Mouse (Mus musculus) liver, postnatal 0 days (tissue): ENCODE measurements around the gene Ndc1. TPM values are rescaled to one million over a fixed set of nuclear protein-coding genes. Genes with fewer than 3 reads are reported as not detected.
A peak's percentile ranks its signal among the peaks of the same experiment; 100 is the strongest.

Experiments
- ATAC-seq: fragments of 200-750 bp; cut with Nextera tagmentation; 2 replicates; pipeline ENCODE4 v1.8.0; 2017; ENCODE audit warnings: mild to moderate bottlenecking, moderate library complexity
- DNase-seq: peaks from one replicate; pipeline ENCODE4 v3.0.0-alpha.2; 2016
- H3K27ac ChIP-seq: fragments of 300-500 bp; sonication (generic); 2 replicates; pipeline ENCODE4 v1.5.1; 2014; ENCODE audit warnings: antibody characterized with exemption, moderate library complexity, mild to moderate bottlenecking, low read depth
- H3K27me3 ChIP-seq: fragments of 300-500 bp; sonication (generic); 2 replicates; pipeline ENCODE4 v1.6.1; 2014; ENCODE audit warnings: low read length, control low read depth, mixed read lengths; ENCODE audit not compliant: insufficient read depth
- H3K36me3 ChIP-seq: fragments of 300-500 bp; sonication (generic); replicated peaks from 2 replicates; pipeline ENCODE4 v1.6.1; 2014; ENCODE audit warnings: mild to moderate bottlenecking, control low read depth, low read length, moderate library complexity, mixed read lengths; ENCODE audit not compliant: insufficient read depth
- H3K4me1 ChIP-seq: fragments of 300-500 bp; sonication (generic); 2 replicates; pipeline ENCODE4 v1.6.1; 2014; ENCODE audit warnings: antibody characterized with exemption, mild to moderate bottlenecking, control low read depth; ENCODE audit not compliant: insufficient read depth
- H3K4me2 ChIP-seq: fragments of 300-500 bp; sonication (generic); 2 replicates; pipeline ENCODE4 v1.6.1; 2014; ENCODE audit warnings: low read depth, mild to moderate bottlenecking, low read length, moderate library complexity, mixed read lengths
- H3K4me3 ChIP-seq: fragments of 300-500 bp; sonication (generic); 2 replicates; pipeline ENCODE4 v1.5.1; 2014; ENCODE audit warnings: low read depth, low read length
- H3K9ac ChIP-seq: fragments of 300-500 bp; sonication (generic); replicated peaks from 2 replicates; pipeline ENCODE4 v1.6.1; 2014; ENCODE audit warnings: mild to moderate bottlenecking, moderate library complexity
- H3K9me3 ChIP-seq: fragments of 300-500 bp; sonication (generic); 2 replicates; pipeline ENCODE4 v1.6.1; 2016; ENCODE audit warnings: mild to moderate bottlenecking, control low read depth, low read length, mixed read lengths
- CTCF ChIP-seq: sonication (generic); IDR thresholded peaks from 2 replicates; pipeline ENCODE4 v1.5.1; 2016; ENCODE audit warnings: antibody characterized with exemption, low read depth
- EP300 ChIP-seq: IDR thresholded peaks from 2 replicates; pipeline ENCODE4 v1.6.1; 2016; ENCODE audit warnings: antibody characterized with exemption, low read depth, mild to moderate bottlenecking
- WGBS: fragments of 180-500 bp; shearing (Covaris S2); extraction: QIAGEN DNeasy Blood & Tissue Kit; methylation state at CpG from one replicate; pipeline ENCODE4 v1.1.7; 2014; ENCODE audit not compliant: insufficient replicate concordance; 5-methylcytosine and 5-hydroxymethylcytosine counted together
- polyA plus RNA-seq: library from polyadenylated mRNA; unstranded; fragments of >200 nt; fragmentation: Nextera tagmentation; extraction: Ambion mirVana; gene quantifications from 2 replicates; pipeline ENCODE4 v1.2.1, GENCODE M21; 2015

Gene Ndc1
- polyA plus RNA-seq, 1 experiment from 2014 or later, result 8.9 TPM

DNA sequence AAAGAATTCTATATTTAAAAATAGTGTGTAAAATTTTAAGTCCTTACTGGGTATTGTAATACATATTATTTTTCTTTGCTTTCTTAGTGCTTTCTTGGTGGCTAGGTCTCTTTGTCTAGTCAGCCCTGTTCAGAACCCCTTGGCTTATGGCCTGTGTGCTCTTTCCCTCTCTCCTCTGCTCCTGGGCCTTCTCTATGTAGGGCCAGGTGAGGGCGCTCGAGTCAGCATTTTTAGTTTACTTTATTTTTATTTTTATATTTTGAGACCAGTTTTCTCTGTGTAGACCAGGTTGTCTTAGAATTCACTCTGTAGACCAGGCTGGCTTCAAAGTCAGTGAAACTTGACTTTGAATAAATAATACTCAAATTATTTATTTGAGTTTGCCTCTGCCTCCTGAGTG is 4.7 kb downstream of the Ndc1 start:
- DNase-seq (no peak), ATAC-seq (no peak)
- WGBS, result 61% methylated on average over 2 of the region's 2 CpGs
- H3K4me1 ChIP-seq, result peaks cover 9% of the 10 kb centered on the region
- H3K9me3 ChIP-seq, result no peaks in the 10 kb centered on the region
- no peak overlapping the region for H3K9ac ChIP-seq
- H3K36me3 ChIP-seq, result peaks cover 32% of the 10 kb centered on the region
- no peak overlapping the region for H3K4me2 ChIP-seq
- TF ChIP-seq EP300 (no peak), CTCF (peak; percentile 31)
- no peaks in the 10 kb centered on the region for H3K27me3 ChIP-seq
- no peak overlapping the region for H3K27ac ChIP-seq
- H3K4me3 ChIP-seq, result no peak overlapping the region

DNA sequence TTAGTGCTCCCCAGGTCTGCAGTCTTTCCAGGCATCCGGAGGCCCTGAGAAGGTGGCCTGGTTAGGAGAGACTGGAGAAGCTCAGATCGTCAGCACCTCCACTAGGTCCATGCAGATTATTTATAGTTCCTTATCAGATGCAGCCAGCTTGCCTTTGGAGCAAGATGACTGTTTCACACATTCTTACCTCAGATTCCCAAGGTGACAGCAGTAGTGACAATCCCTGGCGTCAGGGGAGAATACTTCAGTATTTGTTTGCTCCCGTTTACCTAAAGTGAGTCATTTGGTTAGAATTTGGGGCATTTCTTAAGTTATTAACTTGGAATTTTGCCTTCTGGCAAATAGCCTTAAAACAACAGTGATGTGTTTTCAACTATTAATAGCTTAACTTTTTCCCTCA is 7.1 kb downstream of the Ndc1 start:
- Histone ChIP-seq H3K9me3 (no peaks in the 10 kb centered on the region), H3K27ac (no peak overlapping the region), H3K27me3 (no peaks in the 10 kb centered on the region), H3K4me3 (no peak overlapping the region), H3K36me3 (peaks cover 32% of the 10 kb centered on the region), H3K9ac (no peak overlapping the region), H3K4me2 (no peak overlapping the region), H3K4me1 (no peaks in the 10 kb centered on the region)
- 52% methylated on average over 4 of the region's 4 CpGs for WGBS
- ATAC-seq (no peak), DNase-seq (no peak)
- TF ChIP-seq CTCF (no peak), EP300 (peak; percentile 25; the same call in 1 of the 2 replicates)

GRCm38 (mm10) chr4:107378954-107379353 is 11.4 kb downstream of the Ndc1 start:
- TF ChIP-seq CTCF (no peak), EP300 (no peak)
- WGBS, result 69% methylated on average over 6 of the region's 6 CpGs
- Histone ChIP-seq H3K27ac (no peak overlapping the region), H3K4me3 (no peak overlapping the region), H3K36me3 (peaks cover 46% of the 10 kb centered on the region), H3K4me1 (no peaks in the 10 kb centered on the region), H3K27me3 (no peaks in the 10 kb centered on the region), H3K9ac (no peak overlapping the region), H3K9me3 (no peaks in the 10 kb centered on the region), H3K4me2 (no peak overlapping the region)
- DNase-seq, result peak; percentile 55
- ATAC-seq, result peak; percentile 99

DNA sequence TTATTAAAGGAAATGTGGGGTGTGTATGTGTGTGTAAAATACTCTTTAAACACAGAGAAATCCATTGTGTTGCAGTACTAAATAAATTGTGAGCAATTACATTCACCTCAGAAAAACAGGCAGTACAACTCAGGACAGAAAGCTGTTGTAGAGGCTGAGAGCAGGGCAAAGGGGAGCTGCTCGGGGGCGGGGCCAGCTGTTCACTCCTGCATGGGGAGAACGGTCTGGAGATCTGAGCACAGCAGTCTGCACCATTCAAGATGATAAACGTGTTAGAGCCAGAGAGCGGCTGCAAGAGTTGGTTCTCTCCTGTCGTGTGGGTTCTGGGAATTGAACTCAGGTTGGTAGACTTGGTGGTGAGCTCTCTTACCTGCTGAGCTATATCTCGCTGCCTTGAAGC is 13.3 kb downstream of the Ndc1 start:
- no peaks in the 10 kb centered on the region for H3K4me1 ChIP-seq
- 78% methylated on average over 7 of the region's 7 CpGs for WGBS
- peaks cover 49% of the 10 kb centered on the region for H3K36me3 ChIP-seq
- H3K4me3 ChIP-seq, result no peak overlapping the region
- no peak overlapping the region for H3K4me2 ChIP-seq
- no peak for TF ChIP-seq CTCF
- TF ChIP-seq EP300, result no peak
- no peak overlapping the region for H3K27ac ChIP-seq
- no peak overlapping the region for H3K9ac ChIP-seq
- no peaks in the 10 kb centered on the region for H3K27me3 ChIP-seq
- DNase-seq (no peak), ATAC-seq (no peak)
- H3K9me3 ChIP-seq, result no peaks in the 10 kb centered on the region

DNA sequence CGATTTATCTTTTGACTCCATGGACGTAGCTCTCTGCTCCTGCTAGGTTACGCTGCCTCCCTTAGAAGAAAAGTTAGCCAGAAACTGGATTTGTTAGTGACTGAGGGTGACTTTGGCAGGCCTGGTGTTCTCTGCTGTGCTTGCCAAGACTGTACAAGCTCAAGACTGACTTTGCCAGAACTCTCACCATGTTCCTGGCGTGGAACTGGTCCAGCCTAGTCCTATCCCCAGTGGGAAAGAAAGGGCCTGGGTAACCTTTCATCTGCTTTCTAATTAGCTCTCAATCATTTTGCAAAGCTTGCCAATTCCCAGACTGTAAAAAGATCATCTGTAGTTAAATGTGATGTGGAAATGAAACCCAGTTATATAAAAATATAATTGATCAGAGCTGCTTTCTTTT is 19.5 kb downstream of the Ndc1 start:
- WGBS, result 94% methylated on average over 4 of the region's 4 CpGs
- no peak for DNase-seq
- no peak for ATAC-seq
- TF ChIP-seq CTCF, result no peak
- TF ChIP-seq EP300, result no peak
- no peaks in the 10 kb centered on the region for H3K9me3 ChIP-seq
- no peak overlapping the region for H3K27ac ChIP-seq
- no peak overlapping the region for H3K9ac ChIP-seq
- no peaks in the 10 kb centered on the region for H3K4me1 ChIP-seq
- H3K4me2 ChIP-seq, result no peak overlapping the region
- no peak overlapping the region for H3K4me3 ChIP-seq
- H3K27me3 ChIP-seq, result no peaks in the 10 kb centered on the region
- peaks cover 66% of the 10 kb centered on the region for H3K36me3 ChIP-seq

DNA sequence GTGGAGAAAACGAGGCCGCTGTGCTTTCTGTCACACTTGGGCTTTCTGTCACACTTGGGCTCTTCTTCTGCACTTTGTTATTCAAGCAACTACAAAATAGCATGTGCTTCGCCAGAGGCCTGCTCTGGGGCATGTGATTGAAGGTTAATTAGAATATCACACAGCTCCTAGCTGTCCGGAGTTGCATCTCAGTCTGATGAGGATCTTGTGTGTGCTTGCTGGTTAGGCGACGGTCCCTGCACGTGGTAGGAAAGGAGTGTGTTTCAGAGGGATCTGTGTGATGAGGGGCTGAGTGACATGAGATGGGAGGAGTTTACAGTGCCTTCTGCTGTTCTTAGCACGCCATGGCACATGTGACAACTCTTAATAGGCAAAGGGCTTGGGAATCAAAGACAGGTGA is 19.9 kb downstream of the Ndc1 start:
- TF ChIP-seq EP300 (no peak), CTCF (no peak)
- no peaks in the 10 kb centered on the region for H3K9me3 ChIP-seq
- peaks cover 65% of the 10 kb centered on the region for H3K36me3 ChIP-seq
- no peak overlapping the region for H3K27ac ChIP-seq
- no peaks in the 10 kb centered on the region for H3K27me3 ChIP-seq
- H3K4me3 ChIP-seq, result no peak overlapping the region
- no peak overlapping the region for H3K9ac ChIP-seq
- WGBS, result 88% methylated on average over 8 of the region's 8 CpGs
- H3K4me2 ChIP-seq, result no peak overlapping the region
- H3K4me1 ChIP-seq, result no peaks in the 10 kb centered on the region
- no peak for DNase-seq
- no peak for ATAC-seq

DNA sequence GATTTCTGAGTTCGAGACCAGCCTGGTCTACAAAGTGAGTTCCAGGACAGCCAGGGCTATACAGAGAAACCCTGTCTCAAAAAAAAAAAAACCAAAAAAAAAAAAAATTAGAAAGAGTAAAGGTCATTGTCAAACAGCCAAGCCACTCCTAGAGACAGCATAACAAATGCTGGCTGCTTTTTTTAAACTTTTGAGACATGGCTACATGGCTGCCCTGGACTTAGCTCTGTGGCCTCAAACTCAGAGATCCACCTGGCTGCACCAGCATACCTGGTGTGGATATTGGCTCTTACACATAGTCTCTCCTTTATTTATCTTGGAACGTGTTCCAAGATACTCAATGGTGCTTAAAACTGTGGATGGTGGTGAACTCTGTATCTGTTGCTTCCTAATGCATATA is 20.7 kb downstream of the Ndc1 start:
- no peaks in the 10 kb centered on the region for H3K27me3 ChIP-seq
- ATAC-seq (peak; percentile 80), DNase-seq (no peak)
- WGBS, result 79% methylated on average over 2 of the region's 2 CpGs
- peaks cover 59% of the 10 kb centered on the region for H3K36me3 ChIP-seq
- no peak overlapping the region for H3K9ac ChIP-seq
- H3K27ac ChIP-seq, result no peak overlapping the region
- H3K4me1 ChIP-seq, result no peaks in the 10 kb centered on the region
- TF ChIP-seq CTCF (no peak), EP300 (no peak)
- H3K9me3 ChIP-seq, result no peaks in the 10 kb centered on the region
- no peak overlapping the region for H3K4me2 ChIP-seq
- H3K4me3 ChIP-seq, result no peak overlapping the region
